Mouse (Mus musculus): ENCODE results near the gene Wdfy4.

Wdfy4 gene

GRCm38 (mm10) chr14:33078110-33078509 lies 107.2 kb downstream of the Wdfy4 start:
- no peak for DNase-seq (ENCODE audit: low read depth)

DNA sequence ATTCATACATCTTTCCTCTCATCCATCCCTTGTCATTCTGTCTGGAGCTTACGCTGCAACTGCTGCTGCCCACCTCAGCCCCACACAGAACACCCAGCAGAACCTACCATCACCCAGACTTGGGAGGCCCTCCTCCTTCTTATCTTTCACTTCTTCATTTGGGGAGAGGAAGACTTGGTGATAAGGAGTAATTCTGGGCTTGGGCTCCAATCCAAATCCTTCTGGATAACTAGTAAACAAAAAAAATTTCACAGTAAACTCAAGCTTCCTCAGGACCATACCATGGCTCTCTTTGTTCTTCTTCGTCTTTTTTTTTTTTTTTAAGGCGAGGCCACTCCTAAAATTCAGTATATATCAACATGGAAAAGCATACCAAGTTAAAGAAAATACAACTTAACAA lies 112.0 kb downstream of the Wdfy4 start:
- no peak for DNase-seq (ENCODE audit: low read depth)

- DNase-seq (ENCODE audit: low read depth), result no peak
Observed at GRCm38 (mm10) chr14:33072351-33072750, 113.0 kb downstream of the Wdfy4 start.

DNA sequence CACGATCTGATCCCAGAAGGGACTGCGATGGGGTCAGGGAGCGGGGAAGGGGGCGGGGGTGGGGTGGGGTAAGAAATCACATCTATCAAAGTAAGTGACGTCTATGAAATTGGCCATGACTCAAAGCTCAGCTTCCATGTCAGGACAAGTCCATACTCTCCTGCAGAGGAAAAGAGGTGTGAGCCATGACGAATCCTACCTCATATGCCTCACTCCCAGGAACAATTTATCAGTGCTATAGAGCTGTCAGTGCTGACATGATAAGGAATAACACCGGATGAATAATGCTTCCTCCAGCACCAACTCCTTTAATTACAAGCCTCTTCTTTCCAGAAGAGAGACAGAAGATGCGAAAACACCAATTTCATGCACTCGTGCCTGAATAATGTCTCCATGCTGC lies 117.6 kb downstream of the Wdfy4 start:
- DNase-seq (ENCODE audit: low read depth), result no peak

DNA sequence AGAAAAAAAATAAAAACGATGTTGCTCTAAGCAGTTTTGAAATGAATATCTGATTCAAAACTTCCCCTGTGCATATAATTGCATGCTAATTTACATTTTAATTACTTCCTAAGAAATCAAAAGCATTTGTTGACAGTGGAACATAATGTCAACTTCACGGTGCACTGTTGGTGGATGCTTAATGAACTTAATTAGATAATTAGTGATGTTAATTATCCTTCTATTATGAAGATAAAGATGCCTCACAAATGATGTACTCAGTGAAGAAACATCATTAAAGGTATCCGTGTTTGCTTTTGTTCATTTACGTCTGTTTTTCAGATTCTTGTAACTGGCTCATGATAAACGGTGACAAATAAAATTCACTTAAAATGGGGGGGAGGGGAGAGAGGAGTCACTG lies 122.3 kb downstream of the Wdfy4 start:
- DNase-seq (ENCODE audit: low read depth), result no peak

- DNase-seq (ENCODE audit: low read depth), result no peak
Observed at GRCm38 (mm10) chr14:33058881-33059660, 126.2 kb downstream of the Wdfy4 start.

DNA sequence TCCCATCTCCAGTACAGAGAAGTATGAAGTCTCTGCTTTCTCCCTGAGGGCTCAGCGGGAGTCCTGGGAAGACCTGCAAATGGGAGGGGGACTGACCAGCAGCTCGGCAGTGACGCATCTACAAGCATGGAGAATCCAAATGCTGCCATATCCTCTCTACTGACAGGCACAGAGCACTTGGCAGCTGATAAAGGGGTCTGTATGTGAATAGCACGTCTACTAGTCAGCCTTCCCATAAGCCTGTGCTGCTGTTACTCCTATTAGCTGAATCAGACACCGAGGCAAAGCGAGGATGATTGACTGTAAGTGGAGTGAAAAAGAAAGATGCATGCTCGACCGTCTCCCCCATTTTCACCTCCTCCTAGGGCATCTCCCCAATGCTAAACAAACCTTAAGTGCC lies 131.9 kb downstream of the Wdfy4 start:
- no peak for DNase-seq (ENCODE audit: low read depth)

DNA sequence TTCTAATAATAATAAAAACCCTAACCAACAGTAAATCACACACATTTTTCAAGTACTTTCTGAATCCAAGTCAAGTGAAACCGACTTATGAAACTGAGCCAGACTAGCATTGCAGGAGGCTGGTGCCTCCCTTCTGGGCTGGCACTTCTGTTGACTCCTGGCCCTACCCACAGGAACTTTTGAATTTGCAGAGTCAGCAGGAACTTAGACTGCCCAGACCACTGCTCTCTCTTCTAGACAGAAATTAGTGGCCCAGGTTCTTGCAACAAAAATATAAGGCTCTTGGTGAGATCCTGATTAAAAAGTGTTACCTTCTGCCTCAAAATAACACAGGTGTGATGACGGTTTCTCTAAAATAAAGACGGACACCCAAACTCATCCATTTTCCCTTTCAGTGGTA lies 140.1 kb downstream of the Wdfy4 start:
- no peak for DNase-seq (ENCODE audit: low read depth)

- DNase-seq (ENCODE audit: low read depth), result no peak
Observed at GRCm38 (mm10) chr14:33036811-33037210, 148.5 kb downstream of the Wdfy4 start.

DNA sequence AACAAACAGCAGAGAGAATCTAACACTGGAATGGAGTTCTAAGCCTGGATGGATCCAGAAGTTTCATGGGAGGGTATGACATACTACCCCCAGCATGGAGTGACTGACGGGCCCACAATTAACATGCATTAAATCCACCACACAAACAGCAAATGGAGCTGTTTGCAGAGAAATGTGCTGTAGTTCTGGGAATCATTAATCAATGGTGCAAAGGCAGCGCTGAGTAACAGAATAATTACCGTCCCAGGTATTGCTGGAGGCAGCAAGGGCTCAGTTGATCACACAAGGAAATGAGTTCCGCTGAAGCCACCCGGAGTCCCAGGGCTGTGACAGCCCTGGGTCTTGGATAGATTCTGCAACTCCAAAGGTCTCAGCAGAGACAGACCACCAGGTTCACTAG lies 149.9 kb downstream of the Wdfy4 start:
- DNase-seq (ENCODE audit: low read depth), result no peak

DNA sequence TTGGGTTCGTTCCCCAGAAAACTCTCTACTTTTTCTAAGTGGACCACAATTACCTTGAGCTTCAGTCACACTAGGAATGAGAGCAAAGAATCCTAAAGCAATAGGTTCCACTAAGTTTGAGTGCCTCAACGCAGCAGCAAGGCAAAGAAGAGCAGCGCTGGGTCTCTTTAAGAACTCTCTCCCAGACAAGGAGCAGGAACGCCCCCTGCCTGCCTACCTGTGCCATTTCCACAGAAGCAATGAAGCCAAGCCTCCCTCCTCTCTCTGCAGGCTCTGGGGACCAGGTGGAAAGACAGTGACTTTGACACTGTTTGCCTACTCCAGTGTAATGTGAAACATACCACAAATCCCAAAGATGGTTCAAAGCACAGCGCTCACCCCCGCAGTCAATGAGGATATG lies 151.9 kb downstream of the Wdfy4 start:
- no peak for DNase-seq (ENCODE audit: low read depth)

- no peak for DNase-seq (ENCODE audit: low read depth)
Observed at GRCm38 (mm10) chr14:33030849-33031248, 154.5 kb downstream of the Wdfy4 start.

DNA sequence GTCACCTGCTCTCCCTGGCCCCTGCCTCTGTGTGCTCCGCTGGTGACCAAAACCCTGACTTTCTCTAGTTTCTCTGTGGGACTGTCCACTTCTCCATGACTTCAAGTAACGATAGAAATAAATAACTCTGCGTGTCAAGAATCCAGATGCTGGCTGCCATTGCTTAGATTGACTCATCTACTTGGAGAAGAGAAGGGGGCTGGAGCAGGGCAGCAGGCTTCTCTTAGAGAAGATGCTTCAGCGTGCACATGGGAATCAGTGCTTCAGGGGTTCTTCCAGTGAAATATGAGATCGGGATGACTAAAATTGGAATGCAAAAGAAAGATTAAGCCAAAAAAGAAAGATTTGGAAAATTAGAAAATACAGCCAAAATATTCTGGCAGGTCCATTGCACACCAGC lies 165.7 kb downstream of the Wdfy4 start:
- no peak for DNase-seq (ENCODE audit: low read depth)

- no peak for DNase-seq (ENCODE audit: low read depth)
Observed at GRCm38 (mm10) chr14:33019050-33019449, 166.3 kb downstream of the Wdfy4 start.

- no peak for DNase-seq (ENCODE audit: low read depth)
Observed at GRCm38 (mm10) chr14:33007638-33008037, 177.7 kb downstream of the Wdfy4 start.

GRCm38 (mm10) chr14:33005114-33005513 lies 180.2 kb downstream of the Wdfy4 start:
- no peak for DNase-seq (ENCODE audit: low read depth)

- no peak for DNase-seq (ENCODE audit: low read depth)
Observed at GRCm38 (mm10) chr14:33000112-33000979, 185.0 kb downstream of the Wdfy4 start.

DNA sequence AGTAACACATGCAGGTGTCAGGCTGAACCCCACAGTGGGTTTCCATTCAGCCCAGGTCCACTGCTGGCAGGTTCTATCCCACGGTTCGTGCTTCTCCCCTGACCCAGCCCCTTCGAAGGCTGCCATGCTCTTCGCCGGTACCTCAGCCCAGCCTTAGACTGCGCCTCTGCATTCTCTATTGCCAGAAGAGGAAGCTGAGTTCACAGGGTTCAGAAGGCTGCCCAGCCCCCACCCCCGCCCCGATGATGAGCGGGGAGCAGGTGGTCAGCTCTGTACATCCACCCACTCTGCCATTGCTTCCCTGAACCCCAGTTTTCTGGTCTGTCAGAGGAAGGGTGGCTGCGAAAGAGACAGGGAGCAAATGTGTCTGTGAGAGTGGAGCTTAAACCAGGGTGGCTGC lies 185.8 kb downstream of the Wdfy4 start:
- DNase-seq (ENCODE audit: low read depth), result no peak

DNA sequence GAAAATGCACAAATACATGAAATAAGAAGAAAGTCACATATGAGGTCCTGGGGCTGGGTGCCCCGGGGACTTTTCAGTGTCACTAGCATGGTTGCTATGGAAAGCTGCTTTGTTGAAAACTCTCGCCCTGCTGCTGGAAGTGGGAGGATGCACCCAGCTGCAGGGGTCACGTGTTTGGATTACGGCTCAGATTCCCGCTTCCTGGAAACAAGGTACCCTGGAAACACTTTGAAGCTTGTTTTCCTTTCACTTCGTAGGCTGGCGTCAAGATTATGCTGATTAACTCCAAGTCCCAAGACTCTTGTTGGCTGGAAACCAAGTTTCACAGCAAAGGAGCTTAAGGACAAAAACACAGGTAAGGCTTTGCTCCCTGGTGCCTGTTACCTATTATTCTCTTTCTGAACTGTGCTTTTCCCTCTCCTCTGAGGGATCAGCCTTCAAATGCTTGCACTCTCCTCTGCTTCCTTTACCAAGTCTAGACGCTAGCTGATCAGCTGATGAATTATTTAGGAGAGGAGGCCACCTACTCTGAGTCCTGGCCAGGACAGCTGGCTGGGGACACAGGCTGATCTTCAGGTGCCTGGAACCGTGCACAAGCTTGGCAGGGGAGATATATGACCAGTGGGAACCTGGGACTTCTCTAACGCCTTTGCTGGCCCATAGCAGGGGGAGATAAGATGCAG lies 190.2 kb downstream of the Wdfy4 start:
- DNase-seq (ENCODE audit: low read depth), result no peak

DNA sequence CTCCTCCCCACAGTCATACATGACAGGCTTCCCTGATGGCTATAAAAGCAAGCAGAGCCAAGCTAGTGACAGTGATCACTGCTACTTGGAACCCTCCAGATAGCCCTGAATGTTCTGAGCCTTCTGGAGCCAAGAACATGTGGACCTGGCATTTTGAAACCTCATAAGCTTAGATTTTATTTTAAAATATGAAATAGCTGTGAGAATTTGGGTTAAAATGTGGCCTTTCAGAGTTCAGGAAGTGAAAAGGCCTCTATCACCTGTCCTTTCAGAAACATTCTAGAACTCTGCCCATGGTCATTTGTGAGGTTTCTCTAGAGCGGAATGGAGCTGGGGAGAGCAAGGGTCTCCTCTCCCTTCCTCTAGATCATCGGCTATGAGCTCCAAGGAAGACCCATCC lies 194.2 kb downstream of the Wdfy4 start, which contains the start of gene Lrrc18:
Gene Lrrc18, plus strand, starts transcription at position 301 of the 400 bp plus-strand sequence.
- no peak for DNase-seq (ENCODE audit: low read depth)

GRCm38 (mm10) chr14:32986659-32987058 lies 198.6 kb downstream of the Wdfy4 start:
- no peak for DNase-seq (ENCODE audit: low read depth)

GRCm38 (mm10) chr14:32984176-32984738 lies 201.1 kb downstream of the Wdfy4 start:
- no peak for DNase-seq (ENCODE audit: low read depth)
